In the genomic region with DNA sequence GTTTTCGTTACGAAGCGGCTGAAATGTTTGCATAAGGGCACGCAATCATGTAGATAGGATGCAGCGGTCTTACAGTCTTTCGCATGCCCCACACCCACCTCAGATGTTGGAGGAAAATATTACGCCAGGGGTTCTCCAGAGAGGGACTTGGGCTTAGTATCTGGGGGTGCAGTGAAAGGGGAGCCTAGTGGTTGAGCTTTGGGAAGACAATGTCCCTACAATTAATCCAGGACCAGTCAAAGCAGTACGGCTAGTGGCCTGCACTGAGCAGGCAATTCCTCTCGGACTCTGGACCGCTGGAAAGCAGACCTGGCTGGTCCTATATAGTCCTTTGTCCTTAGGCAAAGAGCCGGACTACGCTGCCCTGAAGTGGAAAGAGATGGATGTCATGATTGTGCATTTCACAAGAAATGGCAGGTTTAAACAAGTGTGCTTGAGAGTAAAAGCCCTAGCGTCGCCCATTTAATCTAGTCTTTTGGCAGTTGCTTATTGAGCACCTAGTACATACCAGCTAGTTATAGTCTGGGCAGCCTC, we compare ENCODE assay signal across 8 mouse cellular contexts. TPM values are rescaled to one million over a fixed set of nuclear protein-coding genes. Genes with fewer than 3 reads are reported as not detected.
DNase-seq lines count a peak whose midpoint lies in the region; ATAC-seq and TF ChIP-seq lines count a peak whose summit lies in the region.

No protein-coding gene starts in this region.

- no peak for TF ChIP-seq POLR2A in testis, adult 2 months (IDR thresholded peaks at IDR 0.05; ENCODE audit: control insufficient read depth, low read depth, low read length)
- no peak for TF ChIP-seq POLR2A in limb, embryonic 14.5 days (IDR thresholded peaks at IDR 0.05; ENCODE audit: borderline replicate concordance, extremely low read depth, insufficient read depth, insufficient read length)

- H3K4me3 ChIP-seq in erythroblast, embryonic 14.5 days (replicated peaks), result peak overlapping the region; percentile 73
- H3K4me3 ChIP-seq in testis, adult 2 months (ENCODE audit: control insufficient read depth, low read depth, low read length), result peak overlapping the region; percentile 91
- H3K4me3 ChIP-seq in limb, embryonic 14.5 days (replicated peaks; ENCODE audit: low read length), result peak overlapping the region; percentile 71
- peak overlapping the region; percentile 65 for H3K4me3 ChIP-seq in stomach, postnatal 0 days (ENCODE audit: low read depth, low read length)

- no peaks in the 10 kb centered on the region for H3K9me3 ChIP-seq in erythroblast, embryonic 14.5 days (ENCODE audit: control insufficient read depth, low read length)
- no peaks in the 10 kb centered on the region for H3K9me3 ChIP-seq in limb, embryonic 14.5 days (ENCODE audit: control insufficient read depth, low read length)
- no peaks in the 10 kb centered on the region for H3K9me3 ChIP-seq in stomach, postnatal 0 days (ENCODE audit: control insufficient read depth, low read length)

- H3K36me3 ChIP-seq in erythroblast, embryonic 14.5 days (ENCODE audit: control insufficient read depth), result peaks cover 27% of the 10 kb centered on the region
- no peaks in the 10 kb centered on the region for H3K36me3 ChIP-seq in testis, adult 2 months (ENCODE audit: control insufficient read depth, insufficient read depth, low read length)
- peaks cover 24% of the 10 kb centered on the region for H3K36me3 ChIP-seq in limb, embryonic 14.5 days (ENCODE audit: control insufficient read depth, insufficient read depth, low read length)
- peaks cover 9% of the 10 kb centered on the region for H3K36me3 ChIP-seq in stomach, postnatal 0 days (ENCODE audit: control insufficient read depth, insufficient read depth, low read length)

- no peak for TF ChIP-seq CTCF in testis, adult 2 months (IDR thresholded peaks at IDR 0.05; ENCODE audit: control insufficient read depth, insufficient read depth, insufficient replicate concordance, low read depth, low read length)
- no peak for TF ChIP-seq CTCF in stomach, postnatal 0 days (IDR thresholded peaks at IDR 0.05; ENCODE audit: low read depth)

- ATAC-seq in erythroblast, adult 5-6 weeks (replicated peaks; ENCODE audit: low FRiP score, poor library complexity, severe bottlenecking), result no peak
- ATAC-seq in limb, embryonic 14.5 days (ENCODE audit: low FRiP score, low read depth), result no peak
- no peak for ATAC-seq in stomach, postnatal 0 days (ENCODE audit: low FRiP score, low TSS enrichment)

- no peak for DNase-seq in testis, postnatal 10 days (ENCODE audit: low spot score)
- DNase-seq in limb, embryonic 14.5 days (ENCODE audit: low spot score), result no peak
- DNase-seq in stomach, postnatal 0 days (ENCODE audit: low spot score), result no peak
- DNase-seq in embryo, embryonic 10.5 days (ENCODE audit: low spot score), result no peak
- no peak for DNase-seq in layer of hippocampus, postnatal 14 days (ENCODE audit: low spot score in 2 of 2)

- no peak overlapping the region; the same call in 1 of the 2 replicates for H3K27ac ChIP-seq in testis, adult 2 months (ENCODE audit: control insufficient read depth, insufficient read depth, low read depth, low read length)
- no peak overlapping the region for H3K27ac ChIP-seq in limb, embryonic 14.5 days (replicated peaks; ENCODE audit: low read depth, low read length)
- H3K27ac ChIP-seq in stomach, postnatal 0 days (replicated peaks), result peak overlapping the region; percentile 81

- peaks cover 60% of the 10 kb centered on the region for H3K27me3 ChIP-seq in erythroblast, embryonic 14.5 days (ENCODE audit: control insufficient read depth)
- no peaks in the 10 kb centered on the region for H3K27me3 ChIP-seq in testis, adult 2 months (ENCODE audit: control insufficient read depth, insufficient read depth, low read length)
- H3K27me3 ChIP-seq in limb, embryonic 14.5 days (ENCODE audit: control insufficient read depth, insufficient read depth, low read length), result peaks cover 50% of the 10 kb centered on the region
- H3K27me3 ChIP-seq in stomach, postnatal 0 days (ENCODE audit: control insufficient read depth, insufficient read depth, low read length), result no peaks in the 10 kb centered on the region; the same call in 1 of the 2 replicates

- peak overlapping the region; percentile 100 for H3K4me2 ChIP-seq in limb, embryonic 14.5 days (replicated peaks; ENCODE audit: low read depth, low read length, severe bottlenecking)
- H3K4me2 ChIP-seq in stomach, postnatal 0 days (replicated peaks; ENCODE audit: low read depth), result peak overlapping the region; percentile 99

- H3K4me1 ChIP-seq in erythroblast, embryonic 14.5 days (ENCODE audit: control insufficient read depth), result peaks cover 54% of the 10 kb centered on the region
- peaks cover 18% of the 10 kb centered on the region for H3K4me1 ChIP-seq in testis, adult 2 months (ENCODE audit: control insufficient read depth, insufficient read depth, low read length)
- peaks cover 7% of the 10 kb centered on the region for H3K4me1 ChIP-seq in limb, embryonic 14.5 days (ENCODE audit: control insufficient read depth, insufficient read depth, low read length)
- peaks cover 7% of the 10 kb centered on the region for H3K4me1 ChIP-seq in stomach, postnatal 0 days (replicated peaks; ENCODE audit: control insufficient read depth, insufficient read depth)

- H3K9ac ChIP-seq in limb, embryonic 14.5 days (ENCODE audit: low read depth, low read length, severe bottlenecking), result peak overlapping the region; percentile 57; the same call in 1 of the 2 replicates
- peak overlapping the region; percentile 65 for H3K9ac ChIP-seq in stomach, postnatal 0 days (ENCODE audit: low read length)

- no peak for TF ChIP-seq EP300 in stomach, postnatal 0 days (optimal IDR thresholded peaks at IDR 0.05)

- 37% methylated on average over 14 of the region's 14 CpGs for WGBS in limb, embryonic 14.5 days
- WGBS in stomach, postnatal 0 days, result 26% methylated on average over 14 of the region's 14 CpGs

RNA-seq across cellular contexts. Expression of gene Fbxl15, which starts 0.4 kb away (rescaled TPM):
- 10.4 and 12.7 TPM in 2 replicates for polyA plus RNA-seq in erythroblast, embryonic 14.5 days (2012)
- total RNA-seq in erythroblast, adult 5-6 weeks (2015; ENCODE audit: low replicate concordance), result not detected in 2 replicates
- not detected in 2 replicates for total RNA-seq in erythroblast, adult 5-6 weeks (2017; ENCODE audit: low replicate concordance)
- 21.5 and 23.5 TPM in 2 replicates for polyA plus RNA-seq in testis, adult 2 months (2012; rRNA removed)
- 10.8 and 15.6 TPM in 2 replicates for polyA plus RNA-seq in limb, embryonic 14.5 days (2012; rRNA removed)
- polyA plus RNA-seq in limb, embryonic 14.5 days (2014; fragmentation: Nextera tagmentation; extraction: Ambion mirVana), result 13.5 and 15.5 TPM in 2 replicates
- 13.2 and 14.8 TPM in 2 replicates for polyA plus RNA-seq in stomach, postnatal 0 days (2015; fragmentation: Nextera tagmentation; extraction: Ambion mirVana)
- 10 to 100 TPM; 32.4 to 32.9 TPM for total RNA-seq in layer of hippocampus, postnatal 14 days (2021)

RNA-seq across cellular contexts. Expression of gene Psd, which starts 0.6 kb away (rescaled TPM):
- polyA plus RNA-seq in erythroblast, embryonic 14.5 days (2012), result 7.6 and 8.3 TPM in 2 replicates
- total RNA-seq in erythroblast, adult 5-6 weeks (2015; ENCODE audit: low replicate concordance), result 0.63 TPM in 1 of 2 replicates, not detected in the other
- 0.70 TPM in 1 of 2 replicates, not detected in the other for total RNA-seq in erythroblast, adult 5-6 weeks (2017; ENCODE audit: low replicate concordance)
- 53.7 and 65.2 TPM in 2 replicates for polyA plus RNA-seq in testis, adult 2 months (2012; rRNA removed)
- polyA plus RNA-seq in limb, embryonic 14.5 days (2012; rRNA removed), result 7.8 and 8.9 TPM in 2 replicates
- 5.3 and 5.5 TPM in 2 replicates for polyA plus RNA-seq in limb, embryonic 14.5 days (2014; fragmentation: Nextera tagmentation; extraction: Ambion mirVana)
- 44.9 and 59.2 TPM in 2 replicates for polyA plus RNA-seq in stomach, postnatal 0 days (2015; fragmentation: Nextera tagmentation; extraction: Ambion mirVana)
- total RNA-seq in layer of hippocampus, postnatal 14 days (2021), result 100 to 1,000 TPM; 701 to 730 TPM

RNA-seq across cellular contexts. Expression of gene Cuedc2, which starts 10.9 kb away (rescaled TPM):
- polyA plus RNA-seq in erythroblast, embryonic 14.5 days (2012), result 15.7 and 17.4 TPM in 2 replicates
- total RNA-seq in erythroblast, adult 5-6 weeks (2015; ENCODE audit: low replicate concordance), result 8.1 and 8.4 TPM in 2 replicates
- total RNA-seq in erythroblast, adult 5-6 weeks (2017; ENCODE audit: low replicate concordance), result 23.6 and 39.4 TPM in 2 replicates
- 24.5 and 28.4 TPM in 2 replicates for polyA plus RNA-seq in testis, adult 2 months (2012; rRNA removed)
- 110 and 133 TPM in 2 replicates for polyA plus RNA-seq in limb, embryonic 14.5 days (2012; rRNA removed)
- 164 and 169 TPM in 2 replicates for polyA plus RNA-seq in limb, embryonic 14.5 days (2014; fragmentation: Nextera tagmentation; extraction: Ambion mirVana)
- 75.3 and 77.5 TPM in 2 replicates for polyA plus RNA-seq in stomach, postnatal 0 days (2015; fragmentation: Nextera tagmentation; extraction: Ambion mirVana)
- total RNA-seq in layer of hippocampus, postnatal 14 days (2021), result 100 to 1,000 TPM; 156 to 162 TPM

RNA-seq across cellular contexts. Expression of gene Mfsd13a, which starts 13.3 kb away (rescaled TPM):
- 0.20 and 0.73 TPM in 2 replicates for polyA plus RNA-seq in erythroblast, embryonic 14.5 days (2012)
- total RNA-seq in erythroblast, adult 5-6 weeks (2015; ENCODE audit: low replicate concordance), result 5.4 and 9.6 TPM in 2 replicates
- total RNA-seq in erythroblast, adult 5-6 weeks (2017; ENCODE audit: low replicate concordance), result 1.4 and 1.8 TPM in 2 replicates
- 20.0 and 24.3 TPM in 2 replicates for polyA plus RNA-seq in testis, adult 2 months (2012; rRNA removed)
- 5.4 and 8.0 TPM in 2 replicates for polyA plus RNA-seq in limb, embryonic 14.5 days (2012; rRNA removed)
- 3.2 and 3.5 TPM in 2 replicates for polyA plus RNA-seq in limb, embryonic 14.5 days (2014; fragmentation: Nextera tagmentation; extraction: Ambion mirVana)
- polyA plus RNA-seq in stomach, postnatal 0 days (2015; fragmentation: Nextera tagmentation; extraction: Ambion mirVana), result 5.3 and 7.7 TPM in 2 replicates
- 10 to 100 TPM; 31.7 to 32.5 TPM for total RNA-seq in layer of hippocampus, postnatal 14 days (2021)

RNA-seq across cellular contexts. Expression of gene 2310034G01Rik, which starts 22.5 kb away (rescaled TPM):
- not detected in 2 replicates for polyA plus RNA-seq in erythroblast, embryonic 14.5 days (2012)
- total RNA-seq in erythroblast, adult 5-6 weeks (2015; ENCODE audit: low replicate concordance), result not detected in 2 replicates
- not detected in 2 replicates for total RNA-seq in erythroblast, adult 5-6 weeks (2017; ENCODE audit: low replicate concordance)
- 0.49 and 0.88 TPM in 2 replicates for polyA plus RNA-seq in testis, adult 2 months (2012; rRNA removed)
- 1.6 TPM in 2 replicates for polyA plus RNA-seq in limb, embryonic 14.5 days (2012; rRNA removed)
- 2.1 and 2.7 TPM in 2 replicates for polyA plus RNA-seq in limb, embryonic 14.5 days (2014; fragmentation: Nextera tagmentation; extraction: Ambion mirVana)
- polyA plus RNA-seq in stomach, postnatal 0 days (2015; fragmentation: Nextera tagmentation; extraction: Ambion mirVana), result 1.6 and 1.7 TPM in 2 replicates
- total RNA-seq in layer of hippocampus, postnatal 14 days (2021), result 1 to 10 TPM in 1 of 2 experiments, under 1 TPM in 1; 0.94 to 1.2 TPM
